Mouse (Mus musculus) small intestine, adult 2 months (tissue): ENCODE data around the gene Erbb3.

ENCODE experiments used
- CTCF ChIP-seq: fragments of 200-500 bp; IDR thresholded peaks from 2 replicates; pipeline ENCODE4 v1.5.1; 2012; ENCODE audit warnings: low read depth, mild to moderate bottlenecking, control low read depth, inconsistent platforms, low read length, moderate library complexity, mixed read lengths; ENCODE audit not compliant: insufficient replicate concordance, insufficient read length; ENCODE audit errors: extremely low read depth
- POLR2A ChIP-seq: fragments of 200-500 bp; IDR thresholded peaks from 2 replicates; pipeline ENCODE4 v1.6.1; 2012; ENCODE audit warnings: low read depth, mild to moderate bottlenecking, control low read depth, inconsistent platforms, low read length, moderate library complexity

GRCm38 (mm10) chr10:128518833-128519232 is 70.6 kb downstream of the Erbb3 start:
- TF ChIP-seq POLR2A (no peak), CTCF (peak; percentile 27; the same call in 1 of the 2 replicates)
